Mouse (Mus musculus) spleen, embryonic (tissue): Measurements from ENCODE around the gene Zswim7.

Experiments
- CTCF ChIA-PET: fragments of 350-600 bp; sonication (Branson Sonifier 250); formaldehyde crosslinking; loops from one replicate; lab custom pipeline; 2022; lab: Charles Lee

Zswim7 gene

GRCm38 (mm10) chr11:62259214-62259613, 22.0 kb downstream of the Zswim7 start:
- CTCF ChIA-PET = no interaction called here

- CTCF ChIA-PET = no interaction called here
Observed at GRCm38 (mm10) chr11:62253380-62253779, 27.8 kb downstream of the Zswim7 start.

GRCm38 (mm10) chr11:62251047-62251446, 30.1 kb downstream of the Zswim7 start:
- CTCF ChIA-PET = no interaction called here

- CTCF ChIA-PET = interaction anchor here (0.5 kb wide), 1 partner anchor 115 kb away, joined by 4 read pairs; no protein-coding TSS in a partner anchor
Observed at GRCm38 (mm10) chr11:62249266-62250037, 31.7 kb downstream of the Zswim7 start.

- CTCF ChIA-PET = no interaction called here
Observed at GRCm38 (mm10) chr11:62248401-62249244, 32.6 kb downstream of the Zswim7 start, which contains the start of gene Adora2b. Gene Adora2b, plus strand, starts transcription at chr11:62248984.

- CTCF ChIA-PET = interaction anchor here (0.6 kb wide), 1 partner anchor 58 kb away, joined by 3 read pairs; no protein-coding TSS in a partner anchor
Observed at GRCm38 (mm10) chr11:62247759-62248400, 33.3 kb downstream of the Zswim7 start.

- CTCF ChIA-PET = no interaction called here
Observed at GRCm38 (mm10) chr11:62244471-62244870, 36.7 kb downstream of the Zswim7 start.

GRCm38 (mm10) chr11:62243871-62244270, 37.3 kb downstream of the Zswim7 start:
- CTCF ChIA-PET = no interaction called here

GRCm38 (mm10) chr11:62240631-62241261, 40.4 kb downstream of the Zswim7 start:
- CTCF ChIA-PET = no interaction called here

GRCm38 (mm10) chr11:62224797-62225196, 56.4 kb downstream of the Zswim7 start:
- CTCF ChIA-PET = no interaction called here

- CTCF ChIA-PET = no interaction called here
Observed at GRCm38 (mm10) chr11:62223962-62224361, 57.2 kb downstream of the Zswim7 start.

- CTCF ChIA-PET = no interaction called here
Observed at GRCm38 (mm10) chr11:62223416-62223815, 57.8 kb downstream of the Zswim7 start.

- CTCF ChIA-PET = no interaction called here
Observed at GRCm38 (mm10) chr11:62220756-62221510, 60.2 kb downstream of the Zswim7 start.

GRCm38 (mm10) chr11:62217751-62218150, 63.4 kb downstream of the Zswim7 start:
- CTCF ChIA-PET = interaction anchor here (0.7 kb wide), 1 partner anchor 415 kb away, joined by 4 read pairs; no protein-coding TSS in a partner anchor
